In the genomic region with DNA sequence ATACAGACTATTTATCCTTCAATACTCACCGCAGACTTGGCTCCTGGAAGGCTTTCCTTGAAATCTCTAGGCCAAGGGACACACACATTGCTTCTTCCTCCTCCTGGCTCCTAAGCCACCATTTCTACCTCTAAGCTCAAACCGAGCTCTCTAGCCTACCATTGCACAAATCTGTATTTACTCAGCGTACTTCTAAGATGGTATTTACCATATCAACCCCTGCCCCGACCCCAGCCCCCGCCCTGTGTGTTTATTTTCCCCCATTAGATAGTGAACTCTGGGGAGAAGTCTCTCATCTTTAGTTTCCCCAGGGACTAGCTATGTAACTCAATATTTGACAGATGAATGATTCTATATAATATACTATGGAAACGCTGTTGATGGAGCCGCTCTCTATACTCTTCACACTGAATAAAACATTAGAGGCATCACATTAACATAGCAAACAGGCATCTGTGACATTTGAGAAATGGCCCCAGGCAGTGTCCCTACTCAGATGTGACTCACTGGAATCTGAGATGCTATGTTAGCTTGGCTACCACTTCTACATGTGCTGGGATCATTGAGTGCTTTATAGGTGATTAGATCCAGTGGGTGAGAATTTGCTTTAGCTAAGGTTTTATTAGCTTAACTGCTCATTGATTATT, we compare ENCODE assay signal across 18 mouse cellular contexts.
DNase-seq lines count a peak whose midpoint lies in the region; ATAC-seq and TF ChIP-seq lines count a peak whose summit lies in the region.
"Had no signal": no experiment of that assay in that cellular context is flagged by ENCODE, and none has a peak within 500 bp of the region (broad histone marks: within the 10 kb centered on the region; RNA-seq: fewer than 3 reads in every experiment).

No protein-coding gene starts in this region.

- peaks cover 19% of the 10 kb centered on the region for H3K4me1 ChIP-seq in midbrain, embryonic 10.5 days
- H3K4me1 ChIP-seq in midbrain, postnatal 0 days (ENCODE audit: insufficient read depth, low read length) = no peaks in the 10 kb centered on the region
- no peaks in the 10 kb centered on the region for H3K4me1 ChIP-seq in forebrain, postnatal 0 days (ENCODE audit: insufficient read depth)
- peaks cover 7% of the 10 kb centered on the region for H3K4me1 ChIP-seq in hindbrain, embryonic 13.5 days (replicated peaks)
- H3K4me1 ChIP-seq in neural tube, embryonic 13.5 days (replicated peaks) = peaks cover 8% of the 10 kb centered on the region
- H3K4me1 ChIP-seq: embryonic facial prominence, embryonic 15.5 days; hindbrain, embryonic 15.5 days; limb, embryonic 15.5 days; liver, embryonic 15.5 days; stomach, embryonic 15.5 days had no signal

- 74% methylated on average over 7 of the region's 7 CpGs for WGBS in midbrain, embryonic 10.5 days
- WGBS in midbrain, postnatal 0 days = 49% methylated on average over 7 of the region's 7 CpGs
- WGBS in forebrain, postnatal 0 days = 70% methylated on average over 7 of the region's 7 CpGs
- WGBS in hindbrain, embryonic 13.5 days = 33% methylated on average over 7 of the region's 7 CpGs
- 50% methylated on average over 7 of the region's 7 CpGs for WGBS in neural tube, embryonic 13.5 days

- peak overlapping the region; percentile 61; the same call in 1 of the 2 replicates for H3K27ac ChIP-seq in midbrain, embryonic 10.5 days (replicated peaks)
- H3K27ac ChIP-seq in midbrain, postnatal 0 days (ENCODE audit: low read depth, low read length) = no peak overlapping the region
- no peak overlapping the region for H3K27ac ChIP-seq in forebrain, postnatal 0 days (ENCODE audit: low read depth, low read length)
- no peak overlapping the region for H3K27ac ChIP-seq in hindbrain, embryonic 13.5 days
- H3K27ac ChIP-seq in neural tube, embryonic 13.5 days (replicated peaks) = no peak overlapping the region
- H3K27ac ChIP-seq: embryonic facial prominence, embryonic 15.5 days; hindbrain, embryonic 15.5 days; limb, embryonic 15.5 days; liver, embryonic 15.5 days; macrophage; stomach, embryonic 15.5 days had no signal

- H3K4me2 ChIP-seq in midbrain, postnatal 0 days (ENCODE audit: low read depth, low read length, poor library complexity, severe bottlenecking) = no peak overlapping the region
- no peak overlapping the region for H3K4me2 ChIP-seq in forebrain, postnatal 0 days (ENCODE audit: low read depth)
- H3K4me2 ChIP-seq in hindbrain, embryonic 13.5 days = no peak overlapping the region
- H3K4me2 ChIP-seq in neural tube, embryonic 13.5 days = no peak overlapping the region
- H3K4me2 ChIP-seq: embryonic facial prominence, embryonic 15.5 days; hindbrain, embryonic 15.5 days; limb, embryonic 15.5 days; liver, embryonic 15.5 days; stomach, embryonic 15.5 days had no signal

- H3K4me3 ChIP-seq in midbrain, embryonic 10.5 days = 0 out of 2 replicates have a peak overlapping the region, but pooled peaks have one; percentile 4
- no peak overlapping the region for H3K4me3 ChIP-seq in midbrain, postnatal 0 days (ENCODE audit: low read depth, low read length)
- no peak overlapping the region for H3K4me3 ChIP-seq in forebrain, postnatal 0 days (ENCODE audit: low read depth, low read length)
- no peak overlapping the region for H3K4me3 ChIP-seq in hindbrain, embryonic 13.5 days
- no peak overlapping the region for H3K4me3 ChIP-seq in neural tube, embryonic 13.5 days
- H3K4me3 ChIP-seq: embryonic facial prominence, embryonic 15.5 days; hindbrain, embryonic 15.5 days; limb, embryonic 15.5 days; liver, embryonic 15.5 days; stomach, embryonic 15.5 days had no signal

- H3K36me3 ChIP-seq in midbrain, embryonic 10.5 days = peaks cover 16% of the 10 kb centered on the region
- H3K36me3 ChIP-seq in midbrain, postnatal 0 days (ENCODE audit: insufficient read depth, low read length) = no peaks in the 10 kb centered on the region
- H3K36me3 ChIP-seq in forebrain, postnatal 0 days (ENCODE audit: insufficient read depth) = no peaks in the 10 kb centered on the region
- no peaks in the 10 kb centered on the region for H3K36me3 ChIP-seq in hindbrain, embryonic 13.5 days
- no peaks in the 10 kb centered on the region for H3K36me3 ChIP-seq in neural tube, embryonic 13.5 days
- H3K36me3 ChIP-seq: embryonic facial prominence, embryonic 15.5 days; hindbrain, embryonic 15.5 days; limb, embryonic 15.5 days; liver, embryonic 15.5 days; stomach, embryonic 15.5 days had no signal

- ATAC-seq in midbrain, postnatal 0 days (ENCODE audit: low FRiP score) = no peak
- ATAC-seq in forebrain, postnatal 0 days = peak; percentile 36; the same call in 1 of the 2 replicates
- 0 out of 2 replicates have a peak, but pooled peaks have one; percentile 59 for ATAC-seq in hindbrain, embryonic 13.5 days (ENCODE audit: low FRiP score)
- peak; percentile 53; the same call in 1 of the 2 replicates for ATAC-seq in neural tube, embryonic 13.5 days (ENCODE audit: low read depth)
- ATAC-seq: intestine, postnatal 0 days had no signal

- H3K27me3 ChIP-seq in midbrain, embryonic 10.5 days (ENCODE audit: low read depth, poor library complexity, severe bottlenecking) = no peaks in the 10 kb centered on the region
- H3K27me3 ChIP-seq in midbrain, postnatal 0 days (ENCODE audit: insufficient read depth, low read length) = no peaks in the 10 kb centered on the region
- no peaks in the 10 kb centered on the region for H3K27me3 ChIP-seq in forebrain, postnatal 0 days (ENCODE audit: insufficient read depth, low read length)
- no peaks in the 10 kb centered on the region for H3K27me3 ChIP-seq in hindbrain, embryonic 13.5 days
- no peaks in the 10 kb centered on the region for H3K27me3 ChIP-seq in neural tube, embryonic 13.5 days
- H3K27me3 ChIP-seq: embryonic facial prominence, embryonic 15.5 days; limb, embryonic 15.5 days; liver, embryonic 15.5 days; stomach, embryonic 15.5 days had no signal

- H3K9me3 ChIP-seq in midbrain, embryonic 10.5 days (replicated peaks) = no peaks in the 10 kb centered on the region; the same call in 1 of the 2 replicates
- no peaks in the 10 kb centered on the region for H3K9me3 ChIP-seq in midbrain, postnatal 0 days (ENCODE audit: low read length)
- 0 out of 2 replicates have a peak, but pooled peaks cover 3% of the 10 kb centered on the region for H3K9me3 ChIP-seq in forebrain, postnatal 0 days (ENCODE audit: low read length)
- no peaks in the 10 kb centered on the region; the same call in 1 of the 2 replicates for H3K9me3 ChIP-seq in hindbrain, embryonic 13.5 days
- H3K9me3 ChIP-seq in neural tube, embryonic 13.5 days = no peaks in the 10 kb centered on the region
- H3K9me3 ChIP-seq: embryonic facial prominence, embryonic 15.5 days; hindbrain, embryonic 15.5 days; limb, embryonic 15.5 days; liver, embryonic 15.5 days; stomach, embryonic 15.5 days had no signal

- TF ChIP-seq CTCF in midbrain, postnatal 0 days (IDR thresholded peaks at IDR 0.05) = no peak
- no peak for TF ChIP-seq CTCF in forebrain, postnatal 0 days (IDR thresholded peaks at IDR 0.05; ENCODE audit: low read depth)

- DNase-seq in midbrain, embryonic 10.5 days (ENCODE audit: low spot score) = no peak
- DNase-seq in midbrain, postnatal 0 days (ENCODE audit: low spot score) = no peak
- no peak for DNase-seq in forebrain, postnatal 0 days
- DNase-seq in yolk sac, embryonic 10.5 days (ENCODE audit: low spot score) = no peak
- DNase-seq in T-cell, adult 2 months (ENCODE audit: low spot score) = no peak
- DNase-seq: adrenal gland, adult 2 months; cerebellum, postnatal 10 days; gastrocnemius, postnatal 36 days; thymus, adult 2 months had no signal

- H3K9ac ChIP-seq in midbrain, postnatal 0 days (replicated peaks; ENCODE audit: low read length, poor library complexity, severe bottlenecking) = no peak overlapping the region
- H3K9ac ChIP-seq in forebrain, postnatal 0 days = no peak overlapping the region
- no peak overlapping the region for H3K9ac ChIP-seq in hindbrain, embryonic 13.5 days
- H3K9ac ChIP-seq in neural tube, embryonic 13.5 days = no peak overlapping the region
- H3K9ac ChIP-seq: embryonic facial prominence, embryonic 15.5 days; hindbrain, embryonic 15.5 days; limb, embryonic 15.5 days; liver, embryonic 15.5 days; stomach, embryonic 15.5 days had no signal
